Mouse (Mus musculus) left cerebral cortex, adult 2 months (tissue): ENCODE measurements around the gene Efcab12. TPM values are rescaled to one million over a fixed set of nuclear protein-coding genes. Genes with fewer than 3 reads are reported as not detected.

Experiments
- DNase-seq, 2 experiments: peaks; one replicate each; pipeline ENCODE4 v3.0.0; 2021 to 2022; ENCODE audit warnings: low spot score in 2 of 2, mixed read lengths in 1 of 2; ENCODE audit errors: extremely low spot score in 1 of 2
- H3K27ac ChIP-seq: fragments of 200-600 bp; 2 replicates; pipeline ENCODE4 v1.8.1; 2022
- H3K4me3 ChIP-seq: fragments of 200-600 bp; 2 replicates; pipeline ENCODE4 v1.8.1; 2022
- CTCF ChIP-seq: fragments of 200-600 bp; IDR thresholded peaks from 2 replicates; pipeline ENCODE4 v1.8.1; 2022; ENCODE audit warnings: antibody characterized with exemption, mild to moderate bottlenecking, moderate library complexity
- intact Hi-C: fragments of 180-260 bp; cut with DNase I; formaldehyde crosslinking; loops from one replicate; pipeline ENCODE4 v1.15.1; 2025
- microRNA-seq, 2 experiments: library from miRNA; unstranded; fragments of <30 nt; microRNA quantifications; one replicate each; pipeline ENCODE4 v1.2.0; 2021
- total RNA-seq, 2 experiments: library from RNA; stranded (reverse); gene quantifications; 2 replicates each; pipeline ENCODE4 v1.2.3; 2021

Gene Efcab12
- total RNA-seq, 2 experiments from 2014 or later = 5.4 to 6.1 TPM

DNA sequence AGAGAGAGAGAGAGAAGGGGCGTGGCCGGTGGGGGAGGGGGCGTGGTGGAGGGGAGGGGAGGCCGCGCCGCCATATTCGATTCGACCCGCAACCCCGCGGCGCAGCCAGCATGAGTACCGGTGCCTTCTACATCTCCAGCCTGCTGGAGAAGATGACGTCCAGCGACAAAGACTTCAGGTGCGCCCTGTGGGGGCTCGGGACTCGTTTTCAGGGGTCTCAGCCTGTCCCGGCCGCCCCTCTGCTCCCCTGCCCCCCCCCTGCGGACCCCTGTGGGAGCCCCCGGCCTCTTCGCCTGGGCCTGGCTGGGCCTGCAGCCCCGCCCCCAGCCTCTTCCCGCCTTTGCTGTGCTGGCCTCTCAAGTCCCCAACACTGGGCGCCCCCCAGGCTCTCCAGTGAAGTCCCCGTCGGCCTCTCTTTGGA, 63.7 kb downstream of the Efcab12 start, which contains the start of gene Cand2:
Cand2 (plus strand) TSS at position 38 of the 421 bp plus-strand sequence.
- intact Hi-C loops = no loop called here
- DNase-seq = peak in 1 of 2 experiments; percentile 13
- TF ChIP-seq CTCF = no peak
- Histone ChIP-seq H3K27ac (no peak within 1 kb of the TSS), H3K4me3 (peak within 1 kb of the TSS; percentile 64)

DNA sequence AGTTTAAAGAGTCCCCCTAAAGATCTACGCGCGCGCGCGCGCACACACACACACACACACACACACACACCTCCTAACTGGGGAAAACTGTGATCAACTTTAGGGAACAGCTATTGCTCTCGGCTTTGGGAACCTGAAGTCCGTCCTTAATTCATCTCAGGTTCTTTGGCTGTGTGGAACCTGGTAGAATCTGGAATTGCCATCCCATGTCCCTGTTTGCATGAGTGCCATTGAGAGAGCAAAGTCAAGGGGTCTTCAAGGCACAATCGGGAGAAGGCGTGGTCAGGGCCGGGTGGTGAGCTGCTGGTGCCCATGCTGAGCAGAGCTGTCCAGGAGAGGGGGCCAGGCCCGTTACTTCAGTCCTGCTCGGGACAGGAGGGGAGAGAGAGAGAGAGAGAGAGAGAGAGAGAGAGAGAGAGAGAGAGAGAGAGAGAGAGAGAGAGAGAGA, 64.2 kb downstream of the Efcab12 start:
- intact Hi-C loops = no loop called here
- H3K4me3 ChIP-seq = peak overlapping the region; percentile 38
- DNase-seq = no peak
- no peak for TF ChIP-seq CTCF
- no peak overlapping the region for H3K27ac ChIP-seq

DNA sequence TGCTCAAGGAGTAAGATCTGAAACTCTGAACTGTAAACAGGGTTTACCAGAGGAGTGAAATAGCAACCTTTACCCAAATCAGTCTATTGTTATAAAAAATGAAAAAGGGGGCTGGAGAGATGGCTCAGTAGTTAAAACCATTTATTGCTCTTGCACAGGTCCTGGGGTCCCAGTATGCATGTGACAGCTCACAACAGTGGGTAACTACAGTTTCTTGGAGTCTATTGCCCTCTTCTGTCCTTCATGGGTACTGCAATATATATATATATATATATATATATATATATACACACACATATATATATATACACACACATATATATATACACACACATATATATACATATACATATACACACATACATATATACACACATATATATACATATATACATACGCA, 65.6 kb downstream of the Efcab12 start:
- TF ChIP-seq CTCF = peak; percentile 21; the same call in 1 of the 2 replicates
- DNase-seq = no peak
- H3K4me3 ChIP-seq = no peak overlapping the region
- no peak overlapping the region for H3K27ac ChIP-seq
- intact Hi-C loops = no loop called here

DNA sequence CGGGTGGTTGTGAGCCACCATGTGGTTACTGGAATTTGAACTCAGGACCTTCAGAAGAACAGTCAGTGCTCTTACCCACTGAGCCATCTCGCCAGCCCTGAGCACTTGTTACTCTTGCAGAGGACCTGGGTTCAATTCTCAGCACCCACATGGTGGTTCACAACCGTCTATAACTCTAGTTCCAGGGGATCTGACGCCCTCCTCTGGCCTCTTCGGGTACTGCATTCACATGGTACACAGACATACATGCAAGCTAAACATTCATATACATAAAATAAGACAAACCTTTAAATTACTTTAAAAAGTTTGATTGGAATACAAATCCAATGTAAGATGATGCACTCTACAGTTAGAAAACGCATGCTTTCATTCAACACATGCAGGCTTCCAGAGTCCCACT, 66.0 kb downstream of the Efcab12 start:
- Histone ChIP-seq H3K4me3 (no peak overlapping the region), H3K27ac (no peak overlapping the region)
- no peak for DNase-seq
- intact Hi-C loops = no loop called here
- no peak for TF ChIP-seq CTCF

DNA sequence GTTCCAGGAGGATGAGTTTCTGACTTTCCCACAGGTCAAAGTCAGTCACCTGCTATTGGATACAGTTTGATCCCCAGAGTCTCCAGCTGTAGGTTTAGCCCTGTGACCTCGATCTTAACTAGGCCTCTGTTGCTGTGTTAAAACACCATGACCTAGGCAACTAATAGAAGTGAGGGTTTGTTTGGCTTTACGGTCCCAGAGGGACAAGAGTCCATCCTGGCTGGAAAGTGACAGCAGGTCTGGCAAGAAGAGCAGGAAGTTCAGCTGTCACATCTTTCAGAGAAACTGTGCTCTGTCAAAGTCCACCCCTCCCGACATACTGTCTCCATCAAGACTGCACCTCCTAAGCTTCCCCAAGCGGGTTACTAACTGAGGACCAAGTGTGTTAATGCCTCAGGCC, 67.4 kb downstream of the Efcab12 start:
- Histone ChIP-seq H3K27ac (no peak overlapping the region), H3K4me3 (no peak overlapping the region)
- no peak for DNase-seq
- no peak for TF ChIP-seq CTCF
- intact Hi-C loops = no loop called here

DNA sequence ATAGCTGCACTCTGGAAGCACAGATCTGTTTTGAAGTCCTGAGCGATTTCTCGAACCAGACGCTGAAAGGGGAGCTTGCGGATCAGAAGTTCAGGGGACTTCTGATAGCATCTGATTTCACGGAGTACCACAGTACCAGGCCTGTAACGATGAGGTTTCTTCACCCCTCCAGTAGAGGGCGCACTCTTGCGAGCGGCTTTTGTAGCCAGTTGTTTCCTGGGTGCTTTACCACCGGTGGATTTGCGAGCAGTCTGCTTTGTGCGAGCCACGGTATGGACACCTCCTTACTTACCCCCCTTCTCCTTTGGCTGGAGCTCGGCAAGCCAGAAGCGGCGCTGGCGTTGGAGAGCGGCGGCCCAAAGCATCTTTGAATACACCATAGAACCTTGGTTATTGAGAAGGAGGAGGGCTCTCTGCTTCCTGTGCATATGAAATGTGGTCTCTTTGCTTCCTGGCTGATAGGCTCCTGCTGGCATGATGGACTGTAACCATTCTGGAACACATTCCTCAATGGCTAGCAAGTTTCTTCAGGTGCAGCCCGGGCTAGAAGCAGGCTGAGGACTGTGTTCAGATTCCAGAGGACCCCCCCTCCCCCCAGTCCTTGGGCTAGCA, 68.0 kb downstream of the Efcab12 start:
- DNase-seq = no peak
- Histone ChIP-seq H3K4me3 (no peak overlapping the region), H3K27ac (no peak overlapping the region)
- peak; percentile 22 for TF ChIP-seq CTCF
- intact Hi-C loops = no loop called here

DNA sequence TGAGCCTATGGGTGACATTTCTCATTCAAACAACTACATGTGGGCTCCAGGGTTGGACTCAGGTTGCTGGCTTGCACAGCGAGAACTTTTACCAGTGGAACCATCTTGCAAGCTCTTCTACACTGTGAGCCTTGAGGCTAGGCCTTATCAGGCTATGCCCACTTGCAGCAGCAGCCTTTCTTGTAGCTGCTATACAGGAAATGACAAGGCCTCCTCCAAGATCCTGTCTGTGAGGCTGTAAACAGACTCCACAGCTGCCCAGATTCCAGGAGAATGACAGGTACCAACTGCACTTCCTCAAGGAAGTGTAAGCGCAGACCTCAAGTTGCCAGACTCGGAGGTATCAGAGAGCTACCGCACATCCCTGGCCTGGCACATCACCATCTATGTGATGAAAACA, 70.0 kb downstream of the Efcab12 start:
- no peak overlapping the region for H3K27ac ChIP-seq
- intact Hi-C loops = no loop called here
- DNase-seq = no peak
- no peak overlapping the region for H3K4me3 ChIP-seq
- no peak for TF ChIP-seq CTCF

DNA sequence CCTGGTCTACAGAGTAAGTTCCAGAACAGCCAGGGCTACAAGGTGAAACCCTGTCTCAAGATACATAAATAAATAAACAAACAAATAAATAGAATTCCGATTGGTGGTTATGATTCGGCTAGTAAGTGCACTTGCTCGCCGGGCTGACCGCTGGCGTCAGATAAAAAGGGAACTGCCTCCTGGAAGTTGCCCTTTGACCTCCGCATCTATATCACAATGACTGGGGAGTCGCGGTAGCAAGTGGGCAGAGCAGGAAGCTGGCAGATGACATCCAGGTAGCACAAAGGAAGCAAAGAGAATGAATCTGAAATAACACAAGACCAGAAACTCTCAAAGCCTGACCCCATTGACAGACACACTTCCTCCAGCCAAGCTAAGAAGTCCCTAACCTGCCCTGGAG, 70.9 kb downstream of the Efcab12 start:
- H3K27ac ChIP-seq = no peak overlapping the region
- no peak for DNase-seq
- H3K4me3 ChIP-seq = no peak overlapping the region
- intact Hi-C loops = no loop called here
- no peak for TF ChIP-seq CTCF

DNA sequence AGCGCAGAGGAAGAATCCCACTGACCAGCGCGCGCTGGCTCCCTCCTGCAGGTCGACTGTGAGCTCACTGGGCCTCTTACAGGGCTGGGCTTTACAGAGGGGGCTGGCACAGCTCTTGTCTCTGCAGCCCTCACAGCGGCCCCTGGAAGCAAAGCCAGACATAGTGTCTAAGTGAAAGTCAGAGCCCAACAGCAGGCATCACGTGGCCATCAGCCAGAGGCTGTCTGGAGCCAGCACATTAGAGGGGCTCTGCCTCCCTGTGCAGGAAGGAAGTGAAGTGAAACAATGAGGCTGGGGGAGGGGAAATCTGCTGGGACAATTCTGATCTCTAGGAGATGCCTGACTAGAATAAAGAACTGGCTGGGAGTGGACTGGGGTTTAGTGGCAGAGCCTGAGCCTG, 74.0 kb downstream of the Efcab12 start:
- DNase-seq = peak in 1 of 2 experiments; percentile 11
- H3K4me3 ChIP-seq = no peak overlapping the region
- intact Hi-C loops = no loop called here
- H3K27ac ChIP-seq = no peak overlapping the region
- TF ChIP-seq CTCF = no peak

DNA sequence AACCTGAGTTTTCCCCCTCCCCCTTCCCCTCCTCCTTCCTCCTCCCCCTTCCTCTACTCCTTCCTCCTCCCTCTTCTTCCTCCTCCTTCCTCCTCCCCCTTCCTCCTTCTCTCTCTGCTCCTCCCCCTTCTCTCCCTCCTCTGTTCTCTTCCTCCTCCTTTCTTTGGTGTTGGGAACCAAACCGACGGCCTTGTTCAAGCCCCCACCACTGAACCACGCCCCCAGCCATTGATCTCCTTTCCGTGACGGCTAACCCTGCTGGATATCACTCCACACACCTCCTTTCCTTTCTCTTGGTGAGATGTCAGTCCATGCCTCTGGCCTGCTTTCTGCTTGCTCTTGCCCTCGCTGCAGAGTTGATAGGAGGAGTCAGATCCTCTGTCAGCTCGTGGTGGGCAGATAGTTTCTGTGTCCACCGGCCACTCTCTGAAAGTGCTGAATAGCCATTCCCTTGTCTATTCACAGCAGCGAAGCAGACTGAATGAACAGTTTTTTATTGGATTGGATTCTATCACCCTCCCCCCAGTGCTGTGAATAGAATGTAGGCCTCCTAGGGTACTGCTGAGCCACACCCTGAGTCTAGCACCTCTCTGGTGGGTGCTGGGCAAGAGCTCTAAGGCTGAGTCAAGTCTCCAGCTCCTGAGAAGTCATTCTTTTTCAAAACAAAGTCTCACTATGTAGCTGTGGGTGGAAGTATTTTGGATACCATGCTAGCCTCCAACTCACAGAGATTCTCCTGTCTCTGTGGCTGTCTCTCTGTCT, 76.0 kb downstream of the Efcab12 start, which contains the start of gene Tmem40:
Tmem40 (minus strand) TSS at position 416 of the 762 bp plus-strand sequence.
- TF ChIP-seq CTCF = no peak
- intact Hi-C loops = no loop called here
- Histone ChIP-seq H3K27ac (no peak within 1 kb of the TSS), H3K4me3 (no peak within 1 kb of the TSS)
- DNase-seq = no peak

DNA sequence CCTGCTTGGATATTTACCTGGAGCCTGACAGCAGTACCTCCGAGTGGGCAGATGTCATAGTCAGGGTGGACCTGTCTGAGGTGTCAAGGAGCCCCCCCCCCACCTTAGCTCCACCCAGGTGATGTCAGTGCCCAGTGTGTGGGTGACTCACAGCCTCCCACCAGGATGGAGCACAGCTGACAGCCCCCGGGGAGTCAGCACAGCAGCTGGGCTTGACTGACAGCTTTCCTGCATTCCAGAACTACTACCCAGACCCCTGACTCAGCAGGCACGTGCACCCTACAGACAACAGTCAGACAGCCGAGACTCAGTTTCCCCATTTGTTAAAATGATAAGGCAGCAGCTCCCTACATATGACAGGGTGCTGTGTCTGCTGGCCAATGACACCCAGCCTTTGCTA, 77.2 kb downstream of the Efcab12 start:
- Histone ChIP-seq H3K4me3 (no peak overlapping the region), H3K27ac (no peak overlapping the region)
- TF ChIP-seq CTCF = no peak
- intact Hi-C loops = no loop called here
- no peak for DNase-seq

Small RNAs within 50 kb of the gene (microRNA-seq; reads per million reads assigned to microRNA genes)
- 0 reads per million in 2 experiments for gene Mir7660

Other genes with a start within 250 kb of the Efcab12 start
- not detected for gene Mkrn2os, start 245.8 kb downstream of the Efcab12 start, total RNA-seq
- 10 to 100 TPM; 28.5 to 38.3 TPM for gene Mkrn2, start 236.5 kb downstream of the Efcab12 start, total RNA-seq
- gene Raf1, start 161.8 kb downstream of the Efcab12 start, total RNA-seq = 10 to 100 TPM; 85.4 to 89.8 TPM
- gene Tmem40, start 76.0 kb downstream of the Efcab12 start, total RNA-seq = 1 to 10 TPM; 1.2 TPM
- 1 to 10 TPM; 1.8 to 1.9 TPM for gene Cand2, start 63.9 kb downstream of the Efcab12 start, total RNA-seq
- gene Rpl32, start 29.7 kb downstream of the Efcab12 start, total RNA-seq = 100 to 1,000 TPM; 429 to 479 TPM
- gene Mbd4, start 15.0 kb upstream of the Efcab12 start, total RNA-seq = 1 to 10 TPM; 8.5 TPM
- gene Ift122, start 15.1 kb upstream of the Efcab12 start, total RNA-seq = 10 to 100 TPM; 31.1 to 32.7 TPM
- under 1 TPM; 0.56 to 0.79 TPM for gene Rho, start 93.3 kb upstream of the Efcab12 start, total RNA-seq
- gene H1foo, start 106.5 kb upstream of the Efcab12 start, total RNA-seq = not detected
- 100 to 1,000 TPM; 127 to 131 TPM for gene Plxnd1, start 156.6 kb upstream of the Efcab12 start, total RNA-seq